ENCODE assay signal across 8 mouse cellular contexts in genomic region chr5:142905725-142906531, GRCm38 (mm10). TPM values are rescaled to one million over a fixed set of nuclear protein-coding genes. Genes with fewer than 3 reads are reported as not detected.
DNase-seq lines count a peak whose midpoint lies in the region; ATAC-seq and TF ChIP-seq lines count a peak whose summit lies in the region.

No protein-coding gene starts in this region.

- H3K79me2 ChIP-seq in liver, adult 2 months (ENCODE audit: control insufficient read depth, insufficient read depth, low read length): peaks cover 3% of the 10 kb centered on the region; the same call in 1 of the 2 replicates
- peaks cover 47% of the 10 kb centered on the region for H3K79me2 ChIP-seq in myocyte (ENCODE audit: control insufficient read depth, insufficient read depth)

- peak overlapping the region; percentile 99 for H3K4me3 ChIP-seq in bone marrow macrophage, adult 2 months (ENCODE audit: insufficient read depth, low read length)
- H3K4me3 ChIP-seq in embryonic fibroblast, embryonic 13.5 days (ENCODE audit: insufficient read depth, low read length): peak overlapping the region; percentile 86
- H3K4me3 ChIP-seq in heart, embryonic 10.5 days: peak overlapping the region; percentile 84
- H3K4me3 ChIP-seq in kidney, embryonic 15.5 days (replicated peaks): peak overlapping the region; percentile 86
- H3K4me3 ChIP-seq in liver, adult 2 months (ENCODE audit: insufficient read depth, low read depth, low read length): peak overlapping the region; percentile 93
- H3K4me3 ChIP-seq in myocyte: peak overlapping the region; percentile 97

- peaks cover 29% of the 10 kb centered on the region for H3K4me1 ChIP-seq in bone marrow macrophage, adult 2 months (ENCODE audit: control insufficient read depth, insufficient read depth, low read length)
- peaks cover 17% of the 10 kb centered on the region for H3K4me1 ChIP-seq in embryonic fibroblast, embryonic 13.5 days (ENCODE audit: control insufficient read depth, insufficient read depth, low read length)
- H3K4me1 ChIP-seq in heart, embryonic 10.5 days: peaks cover 56% of the 10 kb centered on the region
- H3K4me1 ChIP-seq in kidney, embryonic 15.5 days: peaks cover 68% of the 10 kb centered on the region
- H3K4me1 ChIP-seq in liver, adult 2 months (ENCODE audit: control insufficient read depth, insufficient read depth, low read length): peaks cover 37% of the 10 kb centered on the region

- under 1% methylated on average over 84 of the region's 84 CpGs for WGBS in heart, embryonic 10.5 days
- under 1% methylated on average over 77 of the region's 84 CpGs for WGBS in kidney, embryonic 15.5 days
- WGBS in liver, adult 2 months: under 1% methylated on average over 84 of the region's 84 CpGs

- no peak for TF ChIP-seq POLR2A in bone marrow macrophage, adult 2 months (IDR thresholded peaks at IDR 0.05; ENCODE audit: borderline replicate concordance, low read depth, low read length)
- TF ChIP-seq POLR2A in embryonic fibroblast, embryonic 13.5 days (IDR thresholded peaks at IDR 0.05; ENCODE audit: low read depth, low read length): peak; percentile 61
- TF ChIP-seq POLR2A in liver, adult 2 months (IDR thresholded peaks at IDR 0.05; ENCODE audit: extremely low read depth, insufficient read depth, low read length): peak; percentile 56; the same call in 1 of the 2 replicates
- peak; percentile 58 for TF ChIP-seq POLR2A in myocyte (IDR thresholded peaks at IDR 0.05; ENCODE audit: insufficient read length, low read depth)

- H3K9ac ChIP-seq in kidney, embryonic 15.5 days: peak overlapping the region; percentile 100
- H3K9ac ChIP-seq in liver, adult 2 months (ENCODE audit: low read depth, low read length): peak overlapping the region; percentile 98

- H3ac ChIP-seq in myocyte (ENCODE audit: control insufficient read depth, insufficient read length): peak overlapping the region; percentile 81

- peak; percentile 86 for ATAC-seq in kidney, embryonic 15.5 days (replicated peaks; ENCODE audit: low FRiP score)

- H3K4me2 ChIP-seq in kidney, embryonic 15.5 days: peak overlapping the region; percentile 72
- H3K4me2 ChIP-seq in myocyte (ENCODE audit: low read depth): no peak overlapping the region

- H3K27ac ChIP-seq in bone marrow macrophage, adult 2 months (ENCODE audit: insufficient read depth, low read depth, low read length): peak overlapping the region; percentile 99
- peak overlapping the region; percentile 99 for H3K27ac ChIP-seq in embryonic fibroblast, embryonic 13.5 days (ENCODE audit: insufficient read depth, low read length)
- H3K27ac ChIP-seq in heart, embryonic 10.5 days: peak overlapping the region; percentile 99
- H3K27ac ChIP-seq in kidney, embryonic 15.5 days: peak overlapping the region; percentile 100
- H3K27ac ChIP-seq in liver, adult 2 months (replicated peaks; ENCODE audit: insufficient read depth, low read depth, low read length): peak overlapping the region; percentile 97

- TF ChIP-seq CTCF in bone marrow macrophage, adult 2 months (IDR thresholded peaks at IDR 0.05; ENCODE audit: low read depth, low read length): peak; percentile 58
- peak; percentile 32; the same call in 1 of the 2 replicates for TF ChIP-seq CTCF in embryonic fibroblast, embryonic 13.5 days (IDR thresholded peaks at IDR 0.05; ENCODE audit: borderline replicate concordance, insufficient read depth, low read length)
- TF ChIP-seq CTCF in liver, adult 2 months (IDR thresholded peaks at IDR 0.05; ENCODE audit: low read depth, low read length): peak; percentile 78

- H3K9me3 ChIP-seq in heart, embryonic 10.5 days: no peaks in the 10 kb centered on the region
- H3K9me3 ChIP-seq in kidney, embryonic 15.5 days (replicated peaks): no peaks in the 10 kb centered on the region

- H3K36me3 ChIP-seq in heart, embryonic 10.5 days: peaks cover 53% of the 10 kb centered on the region
- H3K36me3 ChIP-seq in kidney, embryonic 15.5 days: peaks cover 44% of the 10 kb centered on the region
- peaks cover 31% of the 10 kb centered on the region for H3K36me3 ChIP-seq in liver, adult 2 months (ENCODE audit: control insufficient read depth, insufficient read depth, low read length)
- peaks cover 41% of the 10 kb centered on the region for H3K36me3 ChIP-seq in myocyte (ENCODE audit: control insufficient read depth, insufficient read depth)
- peaks cover 41% of the 10 kb centered on the region for H3K36me3 ChIP-seq in splenic B cell, adult 2 months (ENCODE audit: control insufficient read depth, insufficient read depth, low read length, poor library complexity, severe bottlenecking)

- DNase-seq in A20 (ENCODE audit: low read depth, low spot score): peak; percentile 98
- DNase-seq in heart, embryonic 10.5 days (ENCODE audit: low spot score): peak; percentile 98
- peak; percentile 83 for DNase-seq in liver, adult 2 months (ENCODE audit: extremely low read depth, low read depth, low spot score)
- DNase-seq in splenic B cell, adult 2 months (ENCODE audit: low read depth, low spot score): peak; percentile 99

- H3K27me3 ChIP-seq in heart, embryonic 10.5 days (ENCODE audit: insufficient read depth, poor library complexity, severe bottlenecking): peaks cover 7% of the 10 kb centered on the region
- H3K27me3 ChIP-seq in kidney, embryonic 15.5 days: no peaks in the 10 kb centered on the region
- no peaks in the 10 kb centered on the region for H3K27me3 ChIP-seq in liver, adult 2 months (ENCODE audit: control insufficient read depth, insufficient read depth, low read length)
- no peaks in the 10 kb centered on the region for H3K27me3 ChIP-seq in myocyte (ENCODE audit: control insufficient read depth, insufficient read depth, insufficient read length)
- no peaks in the 10 kb centered on the region for H3K27me3 ChIP-seq in splenic B cell, adult 2 months (ENCODE audit: control insufficient read depth, insufficient read depth, low read length, poor library complexity, severe bottlenecking)

TF ChIP-seq in myocyte, 11 proteins besides CTCF, POLR2A, EP300 and RAD21:
- TF ChIP-seq POLR2AphosphoS2 (IDR thresholded peaks at IDR 0.05; ENCODE audit: insufficient read length, low read depth) (peak; percentile 54), MYOD1 (IDR thresholded peaks at IDR 0.05; ENCODE audit: control insufficient read depth in 1 of 3, insufficient read length in 2 of 3, low read depth in 2 of 3) (no peak), SRF (IDR thresholded peaks at IDR 0.05; ENCODE audit: control insufficient read depth, insufficient read length, low read depth) (peak; percentile 100), MYOG (IDR thresholded peaks at IDR 0.05; ENCODE audit: control insufficient read depth in 1 of 3, insufficient read depth in 1 of 3, insufficient read length in 2 of 3, low read depth in 2 of 3) (no peak), TCF3 (IDR thresholded peaks at IDR 0.05; ENCODE audit: insufficient read length, low read depth) (peak; percentile 1)

RNA-seq across cellular contexts. Expression of gene Actb, which starts 0.6 kb away (rescaled TPM):
- 8,885 and 10,895 TPM in 2 replicates for polyA plus RNA-seq in bone marrow macrophage, adult 2 months (2012; ENCODE audit: insufficient read depth, insufficient read length, missing spikeins)
- 7,994 and 9,776 TPM in 2 replicates for polyA plus RNA-seq in embryonic fibroblast, embryonic 13.5 days (2011; ENCODE audit: insufficient read length, low read depth, missing spikeins)
- polyA plus RNA-seq in heart, embryonic 10.5 days (2016; fragmentation: Nextera tagmentation; extraction: Ambion mirVana): 6,505 and 8,921 TPM in 2 replicates
- 14,718 and 15,443 TPM in 2 replicates for polyA plus RNA-seq in kidney, embryonic 15.5 days (2015; fragmentation: Nextera tagmentation; extraction: Ambion mirVana)
- 726 and 988 TPM in 2 replicates for total RNA-seq in liver, adult 2 months (2014; rRNA removed)
- polyA plus RNA-seq in liver, adult 2 months (2012; rRNA removed): 1,363 and 1,398 TPM in 2 replicates
- 2,198 TPM for polyA plus RNA-seq in myocyte (2012; fragmentation: generic; extraction: Trizol)

RNA-seq across cellular contexts. Expression of gene Fbxl18, which starts 10.7 kb away (rescaled TPM):
- polyA plus RNA-seq in bone marrow macrophage, adult 2 months (2012; ENCODE audit: insufficient read depth, insufficient read length, missing spikeins): 9.0 and 12.5 TPM in 2 replicates
- 8.7 and 8.8 TPM in 2 replicates for polyA plus RNA-seq in embryonic fibroblast, embryonic 13.5 days (2011; ENCODE audit: insufficient read length, low read depth, missing spikeins)
- polyA plus RNA-seq in heart, embryonic 10.5 days (2016; fragmentation: Nextera tagmentation; extraction: Ambion mirVana): 13.4 and 14.6 TPM in 2 replicates
- polyA plus RNA-seq in kidney, embryonic 15.5 days (2015; fragmentation: Nextera tagmentation; extraction: Ambion mirVana): 16.7 and 17.8 TPM in 2 replicates
- total RNA-seq in liver, adult 2 months (2014; rRNA removed): 1.5 and 2.4 TPM in 2 replicates
- polyA plus RNA-seq in liver, adult 2 months (2012; rRNA removed): 9.3 and 10.6 TPM in 2 replicates
- 7.6 TPM for polyA plus RNA-seq in myocyte (2012; fragmentation: generic; extraction: Trizol)

RNA-seq across cellular contexts. Expression of gene Fscn1, which starts 54.2 kb away (rescaled TPM):
- 2.4 and 3.2 TPM in 2 replicates for polyA plus RNA-seq in bone marrow macrophage, adult 2 months (2012; ENCODE audit: insufficient read depth, insufficient read length, missing spikeins)
- 323 and 406 TPM in 2 replicates for polyA plus RNA-seq in embryonic fibroblast, embryonic 13.5 days (2011; ENCODE audit: insufficient read length, low read depth, missing spikeins)
- polyA plus RNA-seq in heart, embryonic 10.5 days (2016; fragmentation: Nextera tagmentation; extraction: Ambion mirVana): 254 and 329 TPM in 2 replicates
- polyA plus RNA-seq in kidney, embryonic 15.5 days (2015; fragmentation: Nextera tagmentation; extraction: Ambion mirVana): 320 and 348 TPM in 2 replicates
- 2.0 and 4.2 TPM in 2 replicates for total RNA-seq in liver, adult 2 months (2014; rRNA removed)
- polyA plus RNA-seq in liver, adult 2 months (2012; rRNA removed): 3.0 and 4.4 TPM in 2 replicates
- polyA plus RNA-seq in myocyte (2012; fragmentation: generic; extraction: Trizol): 180 TPM

Comparison
In these comparisons a context has a peak if more than half of its experiments do, and no peak if none do; other contexts are left out.
1. Peak in every context shown above with its lines: DNase-seq, ATAC-seq, H3K4me3 ChIP-seq and H3K27ac ChIP-seq.
2. RNA of gene Fscn1, which starts 54.2 kb away (polyA plus RNA-seq): 320 to 348 TPM in kidney, embryonic 15.5 days, 254 to 329 TPM in heart, embryonic 10.5 days, 323 to 406 TPM in embryonic fibroblast, embryonic 13.5 days and 180 TPM in myocyte (single experiment); 3.0 to 4.4 TPM in liver, adult 2 months and 2.4 to 3.2 TPM in bone marrow macrophage, adult 2 months; every median in the first group is over 10 times any median in the second.